Mouse (Mus musculus): ENCODE data around the gene Crybg1. TPM values are rescaled to one million over a fixed set of nuclear protein-coding genes. Genes with fewer than 3 reads are reported as not detected.
A peak's percentile ranks its signal among the peaks of the same experiment; 100 is the strongest.

Gene Crybg1
- polyA plus RNA-seq (2011; ENCODE audit: insufficient read depth, insufficient read length, low read depth, missing spikeins), result 4.2 and 4.5 TPM in 2 replicates

DNA sequence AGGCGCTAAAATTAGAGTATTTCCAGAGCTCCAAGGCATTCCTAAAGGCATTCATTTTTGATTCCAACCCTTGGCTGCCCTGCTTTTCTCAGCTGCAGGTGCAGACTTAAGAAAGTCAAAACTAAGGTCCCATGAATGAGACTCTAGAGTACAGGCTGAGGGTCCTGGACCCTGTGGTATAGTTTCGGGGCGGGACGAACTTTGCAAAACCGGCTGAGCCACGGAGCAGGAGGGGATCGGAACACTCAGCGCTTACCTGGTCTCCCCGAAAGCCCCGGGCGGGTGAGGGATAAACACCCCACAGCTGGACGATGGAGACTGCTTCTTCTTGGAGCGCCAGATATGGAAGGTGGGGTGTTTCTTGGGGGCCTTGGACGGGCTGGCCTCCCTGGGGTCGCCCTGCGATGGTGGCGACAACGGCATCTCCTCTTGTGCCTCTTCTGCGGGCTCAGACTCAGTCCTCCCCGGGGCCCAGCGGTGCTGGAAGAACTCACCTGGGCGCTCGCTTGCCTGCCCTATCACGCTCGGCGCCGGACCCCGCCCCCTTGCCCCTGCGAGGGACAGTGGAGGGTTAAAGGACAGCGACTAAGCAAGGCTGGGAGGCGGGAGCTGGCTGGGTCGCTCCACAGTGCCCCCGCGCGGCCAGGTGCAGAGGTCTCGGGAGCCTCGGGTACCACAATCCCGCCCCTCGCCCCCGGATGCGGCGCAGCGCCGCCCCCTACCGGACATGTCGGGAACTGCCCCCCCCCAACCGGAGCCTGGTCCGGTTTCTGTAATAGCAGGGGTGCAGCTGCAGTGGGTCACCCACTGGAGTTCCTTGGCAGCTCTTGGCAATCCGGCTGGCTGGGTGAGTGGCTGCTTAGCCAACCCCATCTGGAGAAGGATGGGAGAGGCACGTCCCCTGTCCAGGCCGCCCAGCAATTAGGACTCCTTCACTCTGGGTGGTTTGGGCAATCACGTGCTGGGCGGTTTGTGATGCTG is at the start of gene Crybg1:
TSS of gene Crybg1 (minus strand) at position 517 of the 981 bp plus-strand sequence.
- TF ChIP-seq POLR2A (IDR thresholded peaks at IDR 0.05; ENCODE audit: insufficient read depth, low read length) (no peak), CTCF (IDR thresholded peaks at IDR 0.05; ENCODE audit: low read depth, low read length) (peak; percentile 84), EP300 (IDR thresholded peaks at IDR 0.05; ENCODE audit: insufficient read depth, low read depth, low read length) (0 out of 2 replicates have a peak, but pooled peaks have one; percentile 23)
- Histone ChIP-seq H3K36me3 (ENCODE audit: control insufficient read depth, insufficient read depth, low read length, poor library complexity, severe bottlenecking) (no peaks in the 10 kb centered on the region), H3K27me3 (ENCODE audit: control insufficient read depth, insufficient read depth, low read length, poor library complexity, severe bottlenecking) (no peaks in the 10 kb centered on the region), H3K4me3 (ENCODE audit: low read depth, low read length) (peak within 1 kb of the TSS; percentile 58), H3K4me1 (ENCODE audit: control insufficient read depth, insufficient read depth, low read length) (no peaks in the 10 kb centered on the region), H3K9ac (ENCODE audit: low read depth, poor library complexity, severe bottlenecking) (peak within 1 kb of the TSS; percentile 54), H3K27ac (ENCODE audit: insufficient read depth, low read length) (no peak within 1 kb of the TSS), H3K9me3 (replicated peaks; ENCODE audit: control insufficient read depth, insufficient read depth, low read length, poor library complexity, severe bottlenecking) (no peaks in the 10 kb centered on the region)

DNA sequence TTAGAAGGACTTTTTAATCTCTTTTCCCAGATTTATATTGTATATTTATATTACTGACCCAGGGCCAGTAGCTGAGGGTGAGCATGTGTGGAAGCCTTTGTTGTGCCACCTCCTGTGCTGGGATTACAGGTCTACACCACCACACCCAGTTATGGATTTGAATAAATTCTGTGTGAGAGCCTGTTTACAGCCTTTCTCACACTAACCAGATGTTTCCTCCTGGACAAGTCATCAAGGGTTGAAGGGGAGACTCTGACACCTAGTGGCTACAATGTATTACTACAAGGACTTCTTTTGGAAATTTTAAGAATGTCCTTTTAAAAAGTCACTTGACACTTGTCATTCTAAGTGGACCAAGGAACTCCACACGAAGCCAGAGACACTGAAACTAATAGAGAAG is 28.7 kb upstream of the Crybg1 start:
- Histone ChIP-seq H3K36me3 (ENCODE audit: control insufficient read depth, insufficient read depth, low read length, poor library complexity, severe bottlenecking) (no peaks in the 10 kb centered on the region), H3K9ac (ENCODE audit: low read depth, poor library complexity, severe bottlenecking) (no peak overlapping the region), H3K27ac (ENCODE audit: insufficient read depth, low read length) (no peak overlapping the region), H3K4me3 (ENCODE audit: low read depth, low read length) (no peak overlapping the region), H3K4me1 (ENCODE audit: control insufficient read depth, insufficient read depth, low read length) (no peaks in the 10 kb centered on the region), H3K27me3 (ENCODE audit: control insufficient read depth, insufficient read depth, low read length, poor library complexity, severe bottlenecking) (no peaks in the 10 kb centered on the region), H3K9me3 (replicated peaks; ENCODE audit: control insufficient read depth, insufficient read depth, low read length, poor library complexity, severe bottlenecking) (no peaks in the 10 kb centered on the region)
- no peak for TF ChIP-seq EP300 (IDR thresholded peaks at IDR 0.05; ENCODE audit: insufficient read depth, low read depth, low read length)
- TF ChIP-seq CTCF (IDR thresholded peaks at IDR 0.05; ENCODE audit: low read depth, low read length), result no peak
- no peak for TF ChIP-seq POLR2A (IDR thresholded peaks at IDR 0.05; ENCODE audit: insufficient read depth, low read length)

DNA sequence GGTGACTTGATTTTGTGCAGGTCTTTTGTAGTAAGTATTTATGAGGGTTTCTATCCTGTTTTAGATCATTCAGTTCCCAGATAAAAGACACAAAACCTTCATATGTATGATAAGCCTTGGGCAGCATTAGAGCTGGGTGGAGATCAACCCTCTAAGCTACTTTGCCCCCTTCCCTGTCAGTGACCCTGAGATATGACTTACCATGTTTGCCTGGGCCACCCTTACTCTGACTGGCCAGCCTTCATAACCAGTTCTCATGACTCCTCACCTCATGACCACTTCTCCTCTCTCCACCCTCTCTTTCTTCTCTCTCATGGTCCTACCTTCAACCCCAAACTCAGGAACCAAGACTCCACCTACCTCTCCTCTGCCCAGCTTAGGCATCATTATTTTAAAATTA is 27.9 kb upstream of the Crybg1 start:
- H3K9me3 ChIP-seq (replicated peaks; ENCODE audit: control insufficient read depth, insufficient read depth, low read length, poor library complexity, severe bottlenecking), result no peaks in the 10 kb centered on the region
- no peaks in the 10 kb centered on the region for H3K27me3 ChIP-seq (ENCODE audit: control insufficient read depth, insufficient read depth, low read length, poor library complexity, severe bottlenecking)
- no peaks in the 10 kb centered on the region for H3K36me3 ChIP-seq (ENCODE audit: control insufficient read depth, insufficient read depth, low read length, poor library complexity, severe bottlenecking)
- H3K4me1 ChIP-seq (ENCODE audit: control insufficient read depth, insufficient read depth, low read length), result no peaks in the 10 kb centered on the region
- H3K27ac ChIP-seq (ENCODE audit: insufficient read depth, low read length), result no peak overlapping the region
- no peak overlapping the region for H3K9ac ChIP-seq (ENCODE audit: low read depth, poor library complexity, severe bottlenecking)
- TF ChIP-seq POLR2A (IDR thresholded peaks at IDR 0.05; ENCODE audit: insufficient read depth, low read length), result no peak
- H3K4me3 ChIP-seq (ENCODE audit: low read depth, low read length), result no peak overlapping the region

DNA sequence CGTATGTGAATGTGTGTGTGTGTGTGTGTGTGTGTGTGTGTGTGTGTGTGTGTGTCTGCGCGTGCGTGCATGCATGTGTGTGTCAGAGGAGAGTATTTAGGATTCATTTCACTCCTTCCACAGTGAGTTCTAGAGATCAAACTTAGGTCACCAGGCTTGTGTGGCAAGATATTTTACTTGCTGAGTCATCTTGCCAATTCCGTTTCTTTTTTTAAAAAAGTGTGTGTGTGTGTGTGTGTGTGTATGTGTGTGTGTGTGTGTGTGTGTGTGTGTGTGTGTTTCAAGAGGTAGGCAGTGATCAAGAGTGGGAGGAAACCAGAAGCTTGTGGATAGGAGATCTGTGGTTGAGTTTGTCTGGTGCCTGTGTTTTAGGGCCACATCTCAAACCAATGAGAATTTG is 27.5 kb upstream of the Crybg1 start:
- Histone ChIP-seq H3K36me3 (ENCODE audit: control insufficient read depth, insufficient read depth, low read length, poor library complexity, severe bottlenecking) (no peaks in the 10 kb centered on the region), H3K4me3 (ENCODE audit: low read depth, low read length) (no peak overlapping the region), H3K27ac (ENCODE audit: insufficient read depth, low read length) (no peak overlapping the region), H3K27me3 (ENCODE audit: control insufficient read depth, insufficient read depth, low read length, poor library complexity, severe bottlenecking) (no peaks in the 10 kb centered on the region), H3K9ac (ENCODE audit: low read depth, poor library complexity, severe bottlenecking) (no peak overlapping the region), H3K4me1 (ENCODE audit: control insufficient read depth, insufficient read depth, low read length) (no peaks in the 10 kb centered on the region), H3K9me3 (replicated peaks; ENCODE audit: control insufficient read depth, insufficient read depth, low read length, poor library complexity, severe bottlenecking) (no peaks in the 10 kb centered on the region)
- TF ChIP-seq POLR2A (IDR thresholded peaks at IDR 0.05; ENCODE audit: insufficient read depth, low read length) (no peak), CTCF (IDR thresholded peaks at IDR 0.05; ENCODE audit: low read depth, low read length) (no peak), EP300 (IDR thresholded peaks at IDR 0.05; ENCODE audit: insufficient read depth, low read depth, low read length) (no peak)

DNA sequence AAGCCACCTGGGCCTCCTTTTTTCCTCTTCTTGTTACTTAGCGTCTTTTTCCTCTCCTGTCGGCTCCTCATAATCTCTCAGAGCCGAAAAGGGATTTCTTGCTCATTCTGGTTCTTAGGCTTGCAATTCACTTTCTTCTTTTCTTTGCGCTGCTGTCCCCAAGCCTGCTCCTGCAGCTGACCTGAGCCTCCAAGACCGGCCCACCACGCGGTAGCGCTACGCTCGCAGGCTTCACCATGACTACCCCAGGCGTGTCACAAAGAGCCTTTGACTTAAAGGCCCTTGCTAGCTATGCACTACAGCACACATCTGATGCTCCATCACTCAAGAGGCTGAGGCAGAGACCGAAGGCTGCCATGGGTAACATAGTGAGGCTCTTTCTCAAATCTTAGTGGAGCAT is 21.5 kb upstream of the Crybg1 start:
- Histone ChIP-seq H3K9ac (ENCODE audit: low read depth, poor library complexity, severe bottlenecking) (no peak overlapping the region), H3K4me3 (ENCODE audit: low read depth, low read length) (no peak overlapping the region), H3K4me1 (ENCODE audit: control insufficient read depth, insufficient read depth, low read length) (no peaks in the 10 kb centered on the region), H3K27ac (ENCODE audit: insufficient read depth, low read length) (no peak overlapping the region), H3K9me3 (replicated peaks; ENCODE audit: control insufficient read depth, insufficient read depth, low read length, poor library complexity, severe bottlenecking) (no peaks in the 10 kb centered on the region), H3K27me3 (ENCODE audit: control insufficient read depth, insufficient read depth, low read length, poor library complexity, severe bottlenecking) (no peaks in the 10 kb centered on the region), H3K36me3 (ENCODE audit: control insufficient read depth, insufficient read depth, low read length, poor library complexity, severe bottlenecking) (no peaks in the 10 kb centered on the region)
- TF ChIP-seq POLR2A (IDR thresholded peaks at IDR 0.05; ENCODE audit: insufficient read depth, low read length), result no peak
- no peak for TF ChIP-seq CTCF (IDR thresholded peaks at IDR 0.05; ENCODE audit: low read depth, low read length)
- TF ChIP-seq EP300 (IDR thresholded peaks at IDR 0.05; ENCODE audit: insufficient read depth, low read depth, low read length), result no peak

DNA sequence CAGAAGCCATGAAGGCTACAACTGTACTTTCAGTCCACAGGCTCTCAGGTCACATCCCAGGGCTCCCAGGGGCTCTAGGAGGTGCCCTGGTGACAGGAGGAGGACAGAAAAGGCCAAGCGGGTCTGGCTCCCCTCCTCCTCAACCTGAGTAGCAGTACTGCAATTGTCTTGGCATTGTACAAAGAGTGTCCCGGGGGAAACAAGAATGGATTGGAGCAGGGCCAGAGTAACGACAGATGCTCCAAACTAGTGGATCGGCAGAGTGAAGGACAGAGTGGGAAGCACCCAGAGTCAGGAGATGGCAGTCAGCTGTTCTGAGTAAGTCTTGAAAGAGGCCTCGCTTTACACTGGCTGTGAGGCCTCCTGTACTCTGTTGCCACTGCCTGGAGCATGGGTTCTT is 18.4 kb upstream of the Crybg1 start:
- no peak for TF ChIP-seq EP300 (IDR thresholded peaks at IDR 0.05; ENCODE audit: insufficient read depth, low read depth, low read length)
- no peak for TF ChIP-seq CTCF (IDR thresholded peaks at IDR 0.05; ENCODE audit: low read depth, low read length)
- TF ChIP-seq POLR2A (IDR thresholded peaks at IDR 0.05; ENCODE audit: insufficient read depth, low read length), result no peak
- no peak overlapping the region for H3K27ac ChIP-seq (ENCODE audit: insufficient read depth, low read length)
- no peak overlapping the region for H3K9ac ChIP-seq (ENCODE audit: low read depth, poor library complexity, severe bottlenecking)
- H3K36me3 ChIP-seq (ENCODE audit: control insufficient read depth, insufficient read depth, low read length, poor library complexity, severe bottlenecking), result no peaks in the 10 kb centered on the region
- no peak overlapping the region for H3K4me3 ChIP-seq (ENCODE audit: low read depth, low read length)
- no peaks in the 10 kb centered on the region for H3K4me1 ChIP-seq (ENCODE audit: control insufficient read depth, insufficient read depth, low read length)
- no peaks in the 10 kb centered on the region for H3K27me3 ChIP-seq (ENCODE audit: control insufficient read depth, insufficient read depth, low read length, poor library complexity, severe bottlenecking)
- H3K9me3 ChIP-seq (replicated peaks; ENCODE audit: control insufficient read depth, insufficient read depth, low read length, poor library complexity, severe bottlenecking), result no peaks in the 10 kb centered on the region

All from ES-Bruce4 (cell line).